Mouse (Mus musculus): ENCODE measurements at regions not wholly inside any gene's neighbourhood (a gene's known extent, or its start where the extent isn't known, plus 50 kb on each side); places are given as distances from the start of the nearest gene placed in this dataset.

DNA sequence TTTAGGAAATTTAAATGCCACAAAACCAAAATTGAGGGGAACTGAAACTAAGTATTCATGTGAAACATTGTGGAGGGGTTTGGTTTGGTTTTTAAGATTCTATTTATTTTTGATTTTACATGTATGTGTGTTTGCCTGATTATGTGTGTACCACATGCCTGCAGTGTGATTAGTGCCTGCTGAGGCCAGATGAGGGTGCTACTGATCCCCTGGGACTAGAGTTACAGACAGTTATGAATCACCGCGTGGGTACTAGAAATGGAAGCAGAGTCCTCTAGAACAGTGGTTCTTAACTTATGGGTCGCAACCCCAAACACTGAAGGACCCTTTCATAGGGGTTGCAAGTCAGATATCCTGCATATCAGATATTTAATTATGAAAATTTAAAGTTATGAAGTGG lies 54.0 kb upstream of the Nfe2l3 start:
- no peak for DNase-seq

DNA sequence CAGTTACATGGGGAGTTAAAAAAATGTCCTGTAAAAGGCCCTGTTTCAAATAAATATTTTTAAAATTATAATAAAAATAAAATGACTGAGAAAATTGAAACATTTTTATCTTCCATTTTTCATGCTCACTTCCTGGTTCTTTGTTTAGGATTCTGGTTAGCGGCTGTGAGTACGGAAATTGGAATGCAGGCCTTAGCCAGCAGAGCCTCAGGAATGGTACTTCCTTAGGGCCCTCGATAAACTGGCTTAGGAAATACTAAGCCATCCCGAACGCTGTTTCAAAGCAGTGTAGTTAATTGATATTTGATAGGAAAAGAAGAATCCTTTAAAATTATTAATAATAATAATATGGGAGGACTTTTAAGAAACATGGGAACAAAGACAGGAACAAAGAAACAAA lies 53.4 kb upstream of the Nfe2l3 start:
- DNase-seq, result no peak

GRCm38 (mm10) chr6:51379560-51380274 lies 52.8 kb upstream of the Nfe2l3 start:
- DNase-seq, result peak; percentile 15

DNA sequence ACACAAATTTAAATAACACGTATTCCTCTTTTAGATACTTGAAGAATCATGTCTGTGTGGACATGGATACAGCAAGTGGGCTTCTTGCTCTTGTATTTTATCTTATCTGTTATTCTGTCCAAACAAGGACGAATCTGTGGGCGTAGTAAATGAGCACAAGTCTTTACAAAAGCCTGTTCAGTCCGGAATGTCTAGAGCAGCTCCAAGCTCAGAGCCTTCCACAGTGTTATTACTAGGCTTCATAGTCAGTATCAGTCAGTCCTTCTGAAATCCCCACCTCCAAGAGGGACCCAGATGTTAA lies 52.2 kb upstream of the Nfe2l3 start:
- no peak for DNase-seq

GRCm38 (mm10) chr6:51381465-51381864 lies 51.0 kb upstream of the Nfe2l3 start:
- no peak for DNase-seq
